Mouse (Mus musculus) kidney, adult 2 months (tissue): ENCODE data around the gene D7Ertd443e. TPM values are rescaled to one million over a fixed set of nuclear protein-coding genes. Genes with fewer than 3 reads are reported as not detected.

Source experiments
- DNase-seq: peaks from one replicate; pipeline ENCODE4 v3.0.0; 2021
- H3K27ac ChIP-seq: fragments of 200-500 bp; 2 replicates; pipeline ENCODE4 v1.5.1; 2012; ENCODE audit warnings: low read depth, low read length, control low read depth, inconsistent platforms; ENCODE audit not compliant: insufficient read depth
- H3K27me3 ChIP-seq: fragments of 200-500 bp; replicated peaks from 2 replicates; pipeline ENCODE4 v1.6.1; 2012; ENCODE audit warnings: mild to moderate bottlenecking, moderate library complexity, low read length, inconsistent platforms; ENCODE audit not compliant: control insufficient read depth, insufficient read depth
- H3K36me3 ChIP-seq: fragments of 200-500 bp; 2 replicates; pipeline ENCODE4 v1.6.1; 2012; ENCODE audit warnings: mild to moderate bottlenecking, moderate library complexity, low read length, inconsistent platforms; ENCODE audit not compliant: control insufficient read depth, insufficient read depth
- H3K4me1 ChIP-seq: fragments of 200-500 bp; 2 replicates; pipeline ENCODE4 v1.6.1; 2011; ENCODE audit warnings: low read length; ENCODE audit not compliant: control insufficient read depth, insufficient read depth
- H3K4me3 ChIP-seq: fragments of 200-500 bp; 2 replicates; pipeline ENCODE4 v1.5.1; 2011; ENCODE audit warnings: mild to moderate bottlenecking, low read depth, low read length, control low read depth; ENCODE audit not compliant: insufficient read depth
- CTCF ChIP-seq: fragments of 200-500 bp; conservative IDR thresholded peaks from 2 replicates; pipeline ENCODE4 v1.5.1; 2011; ENCODE audit warnings: low read depth, mild to moderate bottlenecking, control low read depth, low read length, moderate library complexity, mixed read lengths; ENCODE audit not compliant: insufficient read depth, insufficient read length
- POLR2A ChIP-seq: fragments of 200-500 bp; IDR thresholded peaks from one replicate; pipeline ENCODE4 v1.6.1; 2011; ENCODE audit warnings: low read depth, low read length, control low read depth
- WGBS: fragments of 180-500 bp; shearing (Covaris S2); methylation state at CpG from one replicate; pipeline ENCODE4 v1.1.7; 2018; 5-methylcytosine and 5-hydroxymethylcytosine counted together
- polyA plus RNA-seq: library from polyadenylated mRNA; depleted of rRNA; stranded (reverse); fragments of >200 nt; gene quantifications from 2 replicates; pipeline ENCODE4 v1.2.3, GENCODE M21; 2012

Gene D7Ertd443e
- polyA plus RNA-seq, 1 experiment = 1.5 TPM

DNA sequence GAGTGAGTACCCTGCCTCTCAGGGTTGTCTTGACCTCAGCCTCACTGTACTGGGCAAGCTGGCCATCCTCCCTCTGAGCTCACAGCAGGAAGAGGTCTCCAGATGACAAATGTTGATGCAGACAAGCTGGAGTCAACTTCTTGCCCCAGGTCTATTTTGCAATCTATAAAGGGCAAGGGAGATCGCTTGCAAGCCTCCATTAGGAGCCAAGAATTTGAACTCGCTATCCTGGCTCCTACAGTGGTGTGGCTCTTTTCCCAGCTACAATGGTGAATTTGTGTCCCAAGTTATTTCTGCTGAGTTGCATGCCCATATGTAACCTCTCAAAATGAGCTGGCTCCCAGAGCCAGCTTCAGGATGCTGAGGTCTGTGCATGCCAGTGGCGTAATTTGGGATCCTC, 92.7 kb downstream of the D7Ertd443e start:
- peak; percentile 70 for DNase-seq
- no peaks in the 10 kb centered on the region for H3K4me1 ChIP-seq
- no peak overlapping the region for H3K4me3 ChIP-seq
- H3K27ac ChIP-seq = peak overlapping the region; percentile 71; the same call in 1 of the 2 replicates
- TF ChIP-seq CTCF = no peak
- no peak for TF ChIP-seq POLR2A
- H3K36me3 ChIP-seq = no peaks in the 10 kb centered on the region
- WGBS = 78% methylated on average over 3 of the region's 3 CpGs
- no peaks in the 10 kb centered on the region for H3K27me3 ChIP-seq

- WGBS = 43% methylated on average over 7 of the region's 7 CpGs
- TF ChIP-seq CTCF = no peak
- TF ChIP-seq POLR2A = no peak
- Histone ChIP-seq H3K4me3 (no peak overlapping the region), H3K27ac (no peak overlapping the region), H3K36me3 (no peaks in the 10 kb centered on the region), H3K4me1 (no peaks in the 10 kb centered on the region), H3K27me3 (no peaks in the 10 kb centered on the region)
- DNase-seq = peak; percentile 9
Measured at GRCm38 (mm10) chr7:134289611-134290301, 95.7 kb downstream of the D7Ertd443e start.

DNA sequence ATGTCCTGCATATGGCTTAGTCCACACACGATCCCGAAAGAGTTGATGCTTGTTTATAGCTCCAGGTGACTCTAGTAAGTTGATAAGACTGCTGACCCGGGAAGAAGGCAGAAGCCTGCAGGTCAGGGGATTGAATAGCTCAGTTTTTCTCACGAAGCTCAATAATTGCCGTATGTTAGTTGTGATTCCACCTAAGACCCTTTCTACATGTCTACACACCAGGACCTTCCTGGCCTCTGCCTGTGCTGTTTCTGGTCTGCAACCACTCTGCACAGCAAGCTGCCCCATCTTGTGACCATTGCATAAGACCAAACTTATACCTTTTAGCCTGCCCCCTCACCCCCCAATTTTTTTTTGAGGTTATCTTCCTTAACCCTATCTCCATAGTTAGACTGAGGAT, 96.3 kb downstream of the D7Ertd443e start:
- Histone ChIP-seq H3K4me1 (no peaks in the 10 kb centered on the region), H3K27ac (no peak overlapping the region), H3K36me3 (no peaks in the 10 kb centered on the region), H3K4me3 (no peak overlapping the region), H3K27me3 (no peaks in the 10 kb centered on the region)
- DNase-seq = no peak
- 79% methylated on average over 5 of the region's 5 CpGs for WGBS
- TF ChIP-seq POLR2A = no peak
- no peak for TF ChIP-seq CTCF

DNA sequence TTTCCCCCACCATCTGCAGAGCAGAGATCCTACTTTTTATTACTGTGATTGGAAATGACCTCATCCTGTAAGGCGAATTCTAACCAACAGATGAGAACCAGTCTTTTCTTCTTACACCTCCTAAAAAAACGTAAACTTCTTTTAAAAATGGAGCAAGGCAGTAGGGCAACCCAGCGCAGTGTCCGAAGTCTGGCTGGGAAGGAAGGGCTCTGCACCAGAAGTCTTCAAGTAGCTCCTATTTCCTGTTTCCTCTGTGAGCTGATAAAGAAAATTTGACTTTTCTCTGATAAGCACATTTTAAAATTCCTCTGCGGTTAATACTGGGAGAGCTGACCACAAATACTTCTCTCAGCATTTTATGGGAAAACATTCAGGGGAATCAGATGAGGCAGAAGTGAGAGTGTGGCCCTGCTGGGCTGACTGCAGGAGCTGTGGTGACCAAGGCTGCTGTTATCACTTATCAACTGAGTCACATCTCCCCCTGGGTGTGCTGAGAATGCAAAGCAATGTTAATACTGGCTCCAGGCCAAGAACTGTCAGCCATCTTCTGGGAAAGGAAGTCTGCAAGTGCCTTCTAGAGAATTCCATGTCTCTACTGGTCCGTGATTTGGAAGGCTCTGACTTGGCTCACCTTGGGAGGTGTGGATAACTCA, 97.8 kb downstream of the D7Ertd443e start:
- Histone ChIP-seq H3K36me3 (no peaks in the 10 kb centered on the region), H3K4me3 (no peak overlapping the region), H3K4me1 (no peaks in the 10 kb centered on the region), H3K27ac (peak overlapping the region; percentile 68), H3K27me3 (no peaks in the 10 kb centered on the region)
- DNase-seq = peak; percentile 69
- TF ChIP-seq POLR2A (no peak), CTCF (no peak)
- WGBS = 46% methylated on average over 6 of the region's 6 CpGs

GRCm38 (mm10) chr7:134272956-134273355, 112.5 kb downstream of the D7Ertd443e start:
- DNase-seq = no peak
- WGBS = 62% methylated on average over 5 of the region's 5 CpGs
- Histone ChIP-seq H3K36me3 (no peaks in the 10 kb centered on the region), H3K27me3 (no peaks in the 10 kb centered on the region), H3K4me1 (no peaks in the 10 kb centered on the region), H3K27ac (no peak overlapping the region), H3K4me3 (no peak overlapping the region)
- no peak for TF ChIP-seq POLR2A
- TF ChIP-seq CTCF = no peak

DNA sequence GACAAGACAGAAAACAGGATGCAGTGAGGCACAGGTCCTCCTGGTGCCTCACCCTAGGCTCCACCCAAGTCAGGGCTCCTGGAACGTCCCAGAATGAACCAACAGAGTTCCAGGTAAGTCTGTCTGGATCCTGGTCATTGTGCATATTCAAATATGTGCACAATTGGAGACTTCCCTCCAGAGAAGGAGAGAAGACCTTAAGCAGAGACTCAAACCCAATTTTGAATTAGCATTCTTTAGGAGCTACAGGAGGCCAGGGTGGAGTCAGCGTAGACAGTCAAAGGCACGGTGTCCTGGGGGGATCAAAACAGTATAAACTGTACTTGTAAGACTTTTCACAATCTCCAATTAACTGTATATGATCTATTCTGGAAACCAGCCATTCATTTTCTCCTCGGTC, 113.0 kb downstream of the D7Ertd443e start:
- no peaks in the 10 kb centered on the region for H3K27me3 ChIP-seq
- 80% methylated on average over 4 of the region's 4 CpGs for WGBS

DNA sequence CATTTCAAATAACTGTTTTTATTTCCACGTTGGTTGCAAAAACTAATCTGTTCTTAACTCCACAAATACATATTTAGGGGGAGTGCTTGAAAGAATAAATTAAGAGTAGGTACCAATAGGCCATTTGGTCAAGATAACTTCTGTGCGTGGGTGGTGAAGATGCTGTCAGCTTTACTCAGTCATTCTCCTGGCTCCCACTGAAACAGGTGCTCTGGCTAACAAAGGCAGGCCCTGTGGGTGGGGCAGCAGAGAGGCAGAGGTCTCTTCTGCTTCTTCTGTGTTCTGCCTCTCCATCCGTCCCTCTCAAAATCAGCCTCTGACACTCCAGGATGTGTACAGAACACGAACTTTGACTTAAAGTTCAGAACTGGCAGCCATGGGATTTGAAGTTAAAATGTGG, 119.7 kb downstream of the D7Ertd443e start:
- no peak overlapping the region for H3K4me3 ChIP-seq
- no peaks in the 10 kb centered on the region for H3K36me3 ChIP-seq
- no peaks in the 10 kb centered on the region for H3K27me3 ChIP-seq
- no peak for DNase-seq
- no peaks in the 10 kb centered on the region; the same call in 1 of the 2 replicates for H3K4me1 ChIP-seq
- TF ChIP-seq POLR2A (no peak), CTCF (no peak)
- no peak overlapping the region for H3K27ac ChIP-seq
- 90% methylated on average over 4 of the region's 4 CpGs for WGBS

More for the DNA sequence above, 113.0 kb downstream of the D7Ertd443e start:
- Histone ChIP-seq H3K36me3 (no peaks in the 10 kb centered on the region), H3K4me1 (no peaks in the 10 kb centered on the region), H3K4me3 (no peak overlapping the region), H3K27ac (no peak overlapping the region)
- no peak for TF ChIP-seq POLR2A
- TF ChIP-seq CTCF = no peak
- no peak for DNase-seq
